Mouse (Mus musculus) embryonic fibroblast, embryonic 13.5 days (primary cell): Measurements from ENCODE around the gene Bcam. TPM values are rescaled to one million over a fixed set of nuclear protein-coding genes. Genes with fewer than 3 reads are reported as not detected.

Experiments
- H3K27ac ChIP-seq: 2 replicates; pipeline ENCODE4 v1.5.1; 2012; ENCODE audit warnings: low read length, control low read depth, inconsistent platforms; ENCODE audit not compliant: insufficient read depth
- H3K4me1 ChIP-seq: 2 replicates; pipeline ENCODE4 v1.6.1; 2011; ENCODE audit warnings: low read length; ENCODE audit not compliant: control insufficient read depth, insufficient read depth
- H3K4me3 ChIP-seq: 2 replicates; pipeline ENCODE4 v1.5.1; 2011; ENCODE audit warnings: mild to moderate bottlenecking, control low read depth, low read length; ENCODE audit not compliant: insufficient read depth
- CTCF ChIP-seq: IDR thresholded peaks from 2 replicates; pipeline ENCODE4 v1.5.1; 2011; ENCODE audit warnings: mild to moderate bottlenecking, control low read depth, low read length, moderate library complexity, borderline replicate concordance; ENCODE audit not compliant: insufficient read depth
- POLR2A ChIP-seq: IDR thresholded peaks from 2 replicates; pipeline ENCODE4 v1.6.1; 2011; ENCODE audit warnings: low read depth, mild to moderate bottlenecking, control low read depth, low read length, moderate library complexity
- polyA plus RNA-seq: library from polyadenylated mRNA; stranded (reverse); fragments of >200 nt; gene quantifications from 2 replicates; pipeline ENCODE4 v1.2.4, GENCODE M21; 2011; ENCODE audit warnings: low read depth; ENCODE audit not compliant: missing spikeins, insufficient read length

Gene Bcam
- 2.1 and 2.5 TPM in 2 replicates for polyA plus RNA-seq

- Histone ChIP-seq H3K4me3 (peak within 1 kb of the TSS; percentile 47), H3K27ac (no peak within 1 kb of the TSS), H3K4me1 (no peaks in the 10 kb centered on the region)
- TF ChIP-seq CTCF: no peak
- no peak for TF ChIP-seq POLR2A
Observed at GRCm38 (mm10) chr7:19770984-19771391, at the start of gene Bcam. TSS of gene Bcam (minus strand) at chr7:19771016.

DNA sequence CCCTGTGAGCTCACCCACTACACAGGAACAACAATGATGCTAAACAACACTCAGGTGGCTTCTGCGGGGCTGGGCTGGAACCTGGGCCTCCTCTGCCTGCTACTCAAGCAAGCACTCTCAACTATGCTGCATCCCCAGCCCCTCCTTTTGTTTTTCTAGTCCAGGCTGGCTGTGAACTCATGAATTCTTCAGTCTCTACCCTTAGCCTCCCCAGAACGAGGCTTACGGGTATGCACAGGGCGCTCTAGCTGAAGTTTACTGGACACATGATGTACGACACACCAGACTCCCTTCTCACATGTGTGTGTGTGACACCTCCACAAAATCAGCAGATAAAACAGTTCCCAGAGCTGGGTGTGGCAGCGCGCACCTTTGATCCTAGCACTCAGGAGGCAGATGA is 48.1 kb upstream of the Bcam start:
- H3K27ac ChIP-seq: peak overlapping the region; percentile 93
- H3K4me3 ChIP-seq: no peak overlapping the region
- no peak for TF ChIP-seq CTCF
- TF ChIP-seq POLR2A: no peak
- H3K4me1 ChIP-seq: peaks cover 10% of the 10 kb centered on the region

DNA sequence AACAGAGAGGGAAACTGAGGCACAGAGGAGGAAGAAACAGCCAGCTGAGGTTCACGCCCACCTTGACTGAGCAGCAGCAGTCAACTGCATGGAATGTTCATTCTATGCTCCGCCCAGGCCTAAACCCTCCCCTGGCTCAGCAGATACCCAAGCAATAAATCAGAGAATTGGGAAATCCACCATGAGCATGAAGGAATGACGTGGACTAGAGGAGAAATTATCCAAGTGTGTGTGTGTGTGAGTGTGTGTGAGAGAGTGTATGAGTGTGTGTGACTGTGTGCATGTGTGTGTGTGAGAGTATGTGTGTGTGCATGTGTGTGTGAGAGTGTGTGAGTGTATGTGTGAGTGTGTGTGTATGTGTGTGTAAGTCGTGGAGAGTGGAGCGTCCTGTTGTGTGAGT is 47.6 kb upstream of the Bcam start:
- TF ChIP-seq POLR2A: peak; percentile 68
- no peak for TF ChIP-seq CTCF
- H3K27ac ChIP-seq: peak overlapping the region; percentile 93
- no peak overlapping the region for H3K4me3 ChIP-seq
- H3K4me1 ChIP-seq: peaks cover 6% of the 10 kb centered on the region

- TF ChIP-seq CTCF: no peak
- TF ChIP-seq POLR2A: peak; percentile 62
- peaks cover 7% of the 10 kb centered on the region for H3K4me1 ChIP-seq
- H3K27ac ChIP-seq: peak overlapping the region; percentile 93
- peak overlapping the region; percentile 41 for H3K4me3 ChIP-seq
Observed at GRCm38 (mm10) chr7:19817382-19818105, 46.7 kb upstream of the Bcam start.

DNA sequence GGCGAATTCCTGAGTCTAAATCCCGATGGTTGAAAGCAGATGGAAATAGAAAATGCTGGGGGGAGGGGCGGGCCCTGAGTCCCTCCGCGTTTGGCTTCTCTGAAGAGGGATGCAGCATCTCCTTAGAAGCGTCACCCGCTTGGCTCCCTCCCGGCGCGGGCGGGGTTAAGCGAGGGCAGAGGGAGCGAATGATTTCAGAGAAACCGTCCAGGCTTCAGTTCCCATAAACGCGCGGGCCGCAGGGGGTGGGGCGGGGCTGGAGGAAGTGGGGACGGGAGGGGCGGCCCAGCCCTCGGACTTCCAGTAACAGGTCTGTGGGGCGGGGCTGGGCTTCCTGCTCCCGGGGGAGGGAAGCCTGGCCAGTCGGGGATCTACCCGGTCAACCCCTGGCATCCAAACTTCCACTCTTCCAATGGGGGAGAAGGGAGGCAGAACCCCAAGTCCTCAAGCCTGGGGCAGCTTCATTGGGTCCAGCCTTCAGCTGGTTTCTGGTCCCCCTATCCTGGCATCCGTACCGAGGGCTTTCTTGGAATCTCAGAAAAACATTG is 45.5 kb upstream of the Bcam start:
- TF ChIP-seq CTCF: no peak
- TF ChIP-seq POLR2A: peak; percentile 75

DNA sequence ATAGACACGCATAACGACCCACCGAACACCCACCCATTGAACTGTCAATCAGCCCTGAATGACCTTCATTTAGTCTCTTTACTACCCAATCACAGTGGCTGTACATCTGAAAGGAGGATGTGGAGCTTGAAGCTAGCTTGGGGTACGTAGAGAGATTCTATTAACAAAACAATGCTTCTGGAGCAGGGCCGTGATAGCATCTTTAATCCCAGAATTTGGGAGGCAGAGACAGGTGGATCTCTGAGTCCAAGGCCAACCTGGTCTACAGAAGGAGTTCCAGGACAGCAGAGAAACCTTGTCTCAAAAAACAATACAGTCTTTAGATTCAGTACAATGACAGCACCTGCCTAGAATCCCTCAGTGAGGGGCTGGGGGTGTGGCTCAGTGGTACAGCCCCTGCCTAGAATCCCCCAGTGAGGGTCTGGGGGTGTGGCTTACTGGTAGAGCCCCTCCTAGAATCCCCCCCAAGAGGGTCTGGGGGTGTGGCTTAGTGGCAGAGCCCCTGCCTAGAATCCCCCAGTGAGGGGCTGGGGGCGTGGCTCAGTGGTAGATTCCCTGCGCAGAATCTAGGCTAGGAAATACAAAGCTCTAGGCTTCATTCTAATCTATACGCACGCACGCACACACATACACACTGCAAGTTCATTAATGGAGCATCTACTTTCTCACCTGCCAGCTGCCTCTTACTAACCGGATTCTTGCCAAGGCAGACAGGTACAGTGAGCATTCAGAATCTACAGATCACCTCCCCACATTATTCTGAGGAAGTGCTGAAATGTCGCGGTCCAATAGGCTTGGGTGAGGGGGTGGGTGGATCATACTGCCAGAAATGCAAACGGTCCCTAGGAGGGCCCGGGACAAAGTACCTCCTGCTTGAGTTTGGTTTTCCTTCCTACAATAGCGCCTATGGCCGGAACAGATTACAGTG is 44.7 kb upstream of the Bcam start:
- TF ChIP-seq CTCF: no peak
- TF ChIP-seq POLR2A: no peak; the same call in 1 of the 2 replicates
- Histone ChIP-seq H3K4me3 (peak overlapping the region; percentile 27), H3K4me1 (peaks cover 7% of the 10 kb centered on the region), H3K27ac (peak overlapping the region; percentile 97)

More for the DNA sequence above, 45.5 kb upstream of the Bcam start:
- H3K27ac ChIP-seq: peak overlapping the region; percentile 97
- H3K4me1 ChIP-seq: peaks cover 7% of the 10 kb centered on the region
- H3K4me3 ChIP-seq: peak overlapping the region; percentile 41

- Histone ChIP-seq H3K4me3 (no peak overlapping the region), H3K27ac (no peak overlapping the region), H3K4me1 (peaks cover 4% of the 10 kb centered on the region)
- TF ChIP-seq POLR2A: no peak
Observed at GRCm38 (mm10) chr7:19813579-19814122, 42.8 kb upstream of the Bcam start.

DNA sequence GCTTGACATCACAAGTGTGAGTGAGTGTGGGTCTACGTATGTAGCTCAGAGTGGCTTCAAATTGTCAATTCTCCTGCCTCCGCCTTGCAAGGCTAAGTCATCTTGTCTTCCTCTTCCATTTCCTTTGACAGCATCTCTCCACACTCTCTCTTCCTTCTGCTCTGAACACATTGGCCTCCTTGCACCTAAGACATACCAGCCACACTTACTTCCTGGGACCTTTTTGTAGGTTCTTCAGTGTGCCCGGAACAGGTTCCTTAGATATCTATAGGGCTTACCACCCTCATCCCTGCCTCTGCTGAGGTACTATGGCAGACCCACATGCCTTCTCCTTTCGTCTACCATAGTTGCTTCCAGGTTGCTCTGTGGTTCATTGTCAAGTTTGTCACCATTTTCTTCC is 42.3 kb upstream of the Bcam start:
- H3K4me3 ChIP-seq: no peak overlapping the region
- no peak overlapping the region for H3K27ac ChIP-seq
- 0 out of 2 replicates have a peak, but pooled peaks cover 2% of the 10 kb centered on the region for H3K4me1 ChIP-seq
- TF ChIP-seq CTCF (no peak), POLR2A (no peak)

- TF ChIP-seq POLR2A (no peak), CTCF (no peak)
- H3K4me1 ChIP-seq: 0 out of 2 replicates have a peak, but pooled peaks cover 2% of the 10 kb centered on the region
- no peak overlapping the region for H3K27ac ChIP-seq
- no peak overlapping the region for H3K4me3 ChIP-seq
Observed at GRCm38 (mm10) chr7:19811114-19811513, 40.3 kb upstream of the Bcam start.

- H3K4me1 ChIP-seq: 0 out of 2 replicates have a peak, but pooled peaks cover 2% of the 10 kb centered on the region
- H3K4me3 ChIP-seq: no peak overlapping the region
- TF ChIP-seq CTCF (no peak), POLR2A (no peak)
- no peak overlapping the region for H3K27ac ChIP-seq
Observed at GRCm38 (mm10) chr7:19809369-19809768, 38.6 kb upstream of the Bcam start.
